Mouse (Mus musculus) activated CD4-positive, CD25-positive, alpha-beta regulatory T cell (primary cell): ENCODE results near the gene Pfkl. TPM values are rescaled to one million over a fixed set of nuclear protein-coding genes. Genes with fewer than 3 reads are reported as not detected.

Experiments
- polyA plus RNA-seq, 2 experiments: library from polyadenylated mRNA; unstranded; fragments of 100-300 nt; shearing (Covaris generic); gene quantifications; one replicate each; pipeline ENCODE4 v1.2.1; 2017

Pfkl gene
- polyA plus RNA-seq = 10 to 100 TPM; 53.8 to 58.8 TPM

DNA sequence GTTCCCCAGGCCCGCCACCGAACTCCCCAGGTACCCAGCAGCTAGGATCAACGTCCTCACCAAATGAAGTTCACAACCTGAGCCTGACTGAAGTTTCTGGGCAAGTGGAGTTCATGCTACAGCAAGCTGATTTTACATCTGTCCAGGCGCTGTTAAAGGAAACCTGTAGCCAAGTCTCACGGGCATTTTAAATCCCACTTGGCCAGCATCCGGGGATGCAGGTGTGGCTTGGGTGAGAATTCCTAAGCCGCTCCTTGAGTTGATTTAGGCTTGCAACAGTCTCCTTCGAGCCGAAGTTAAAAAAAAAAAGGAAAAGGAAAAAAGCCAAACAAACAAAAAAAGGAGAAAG is at the start of gene Pfkl:
Gene Pfkl (minus strand): TSS at position 139 of the 349 bp plus-strand sequence.

DNA sequence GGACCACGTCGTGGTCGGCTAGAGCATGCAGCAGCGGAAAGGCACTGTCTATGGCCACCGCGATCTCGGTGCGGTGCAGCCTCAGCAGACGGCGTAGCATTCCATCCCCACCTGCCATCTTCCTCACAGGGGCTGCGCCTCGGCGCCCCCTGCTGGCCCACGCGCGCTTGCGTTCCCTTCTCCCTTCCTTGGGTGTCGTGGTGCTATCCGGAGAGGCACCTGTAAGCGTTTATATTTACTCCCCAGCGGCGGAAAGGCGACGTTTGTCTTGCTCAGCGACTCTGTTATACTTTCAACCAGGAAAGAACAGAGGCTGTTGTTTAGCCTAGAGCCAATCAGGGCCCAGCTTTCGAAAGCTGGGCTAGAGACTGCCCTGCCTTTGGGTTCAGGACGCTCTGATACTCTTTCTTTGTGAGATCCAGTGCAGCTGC is 33.5 kb upstream of the Pfkl start, which contains the start of gene Aire:
Gene Aire (minus strand): TSS at position 205 of the 431 bp plus-strand sequence.

DNA sequence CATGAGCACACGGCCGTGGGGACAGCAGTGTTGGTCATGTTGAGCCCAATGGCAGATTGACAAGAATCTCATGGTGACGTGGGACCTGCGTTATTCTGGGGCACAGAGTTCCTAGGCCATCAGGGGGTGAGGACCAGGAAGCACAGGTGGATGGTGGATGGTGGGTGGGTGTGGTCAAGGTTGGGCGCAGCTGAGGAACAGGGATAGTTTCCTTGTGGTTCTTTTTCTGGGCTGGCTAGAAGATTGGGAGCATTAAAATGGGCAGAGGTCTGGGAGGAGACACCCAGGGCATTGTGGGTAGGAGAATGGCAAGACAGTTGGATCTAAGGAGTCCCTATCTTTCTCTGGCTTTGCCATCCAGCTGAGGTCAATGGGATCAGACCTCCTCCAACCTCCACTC is 31.8 kb upstream of the Pfkl start, which contains the start of gene Dnmt3l:
Gene Dnmt3l (plus strand): TSS at position 301 of the 400 bp plus-strand sequence.

DNA sequence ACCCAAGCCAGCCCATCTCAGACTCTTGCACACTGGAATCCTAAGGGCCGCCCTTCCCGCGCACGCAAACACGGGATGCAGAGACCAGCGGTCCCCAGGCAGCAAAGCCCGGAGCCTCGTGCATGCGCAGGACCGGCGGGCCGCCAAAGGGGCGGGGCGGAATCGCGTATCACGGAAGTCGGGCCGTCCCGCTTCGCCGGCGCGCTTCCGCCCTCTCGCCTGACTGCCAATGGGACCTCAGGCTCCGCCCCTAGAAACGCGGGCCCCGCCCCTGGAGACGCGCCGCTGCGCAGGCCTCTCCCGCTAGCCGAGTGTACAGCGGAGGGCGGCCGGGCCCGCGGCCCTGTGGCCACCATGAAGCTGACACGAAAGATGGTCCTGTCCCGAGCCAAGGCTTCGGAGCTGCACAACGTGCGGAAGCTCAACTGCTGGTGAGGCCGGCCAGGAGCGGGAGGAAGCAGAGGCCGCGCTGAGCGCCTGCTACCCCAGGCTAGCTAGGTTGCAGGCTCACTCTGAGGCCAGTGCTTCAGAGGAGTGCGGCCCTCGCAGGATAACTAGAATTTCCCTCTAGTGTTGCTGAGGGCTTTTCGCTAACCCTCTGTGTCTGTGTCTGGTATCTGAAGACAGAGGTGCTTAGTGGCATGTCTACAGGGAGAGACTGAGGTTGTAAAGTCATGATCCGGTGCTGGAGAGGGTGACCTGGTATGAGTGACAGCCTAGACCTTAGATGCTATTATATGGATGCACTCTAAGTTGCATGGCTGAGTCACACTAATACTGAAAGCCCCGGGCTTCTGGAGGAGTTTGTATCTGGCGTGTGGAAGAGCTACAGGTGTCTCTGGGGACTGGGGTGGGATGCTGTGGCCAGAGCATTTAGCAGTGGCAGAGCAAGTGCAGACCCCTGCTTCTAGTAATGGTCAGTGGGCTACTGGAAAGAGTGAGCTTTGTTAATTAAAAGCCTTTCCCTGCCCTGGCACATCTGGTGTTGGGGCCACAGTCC is 31.2 kb downstream of the Pfkl start, which contains the start of gene 1810043G02Rik:
Gene 1810043G02Rik (plus strand): TSS at position 174 of the 1,000 bp plus-strand sequence.

DNA sequence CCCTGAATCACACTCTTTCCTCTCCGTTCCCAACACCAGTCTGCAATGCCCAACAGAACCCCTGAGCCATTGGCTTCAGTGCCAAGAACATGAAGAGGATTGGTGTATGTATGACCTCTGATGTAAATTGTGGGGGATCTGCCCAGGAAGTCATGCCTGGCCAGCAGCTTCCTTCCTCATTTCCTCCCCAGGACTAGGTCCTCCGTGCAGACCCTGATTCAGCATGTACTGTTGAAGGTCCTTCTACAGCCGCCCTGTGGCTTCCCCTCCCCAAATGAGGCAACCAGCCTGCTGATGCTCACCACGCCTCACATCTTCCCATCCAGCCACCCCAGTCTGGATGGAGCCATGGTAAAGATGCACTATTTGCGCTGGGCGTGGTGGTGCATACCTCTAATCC is 39.4 kb downstream of the Pfkl start, which contains the start of gene Trpm2:
Gene Trpm2 (minus strand): TSS at position 83 of the 400 bp plus-strand sequence.

Other genes starting within 250 kb of the Pfkl start
- gene Gm3238, start 238.8 kb downstream of the Pfkl start, polyA plus RNA-seq = not detected
- gene Gm7138, start 233.1 kb downstream of the Pfkl start, polyA plus RNA-seq = not detected
- not detected for gene Gm3250, start 227.5 kb downstream of the Pfkl start, polyA plus RNA-seq
- not detected for gene Gm7137, start 221.9 kb downstream of the Pfkl start, polyA plus RNA-seq
- gene Gm9639, start 215.0 kb downstream of the Pfkl start, polyA plus RNA-seq = not detected
- gene Gm19668, start 210.9 kb downstream of the Pfkl start, polyA plus RNA-seq = not detected
- not detected for gene Gm9507, start 198.2 kb downstream of the Pfkl start, polyA plus RNA-seq
- not detected for gene Gm2696, start 195.4 kb downstream of the Pfkl start, polyA plus RNA-seq
- under 1 TPM in 1 of 2 experiments, not detected in 1; 0.21 TPM for gene Krtap10-4, start 183.0 kb downstream of the Pfkl start, polyA plus RNA-seq
- not detected for gene Krtap10-10, start 174.1 kb downstream of the Pfkl start, polyA plus RNA-seq
- gene Gm36176, start 163.3 kb downstream of the Pfkl start, polyA plus RNA-seq = not detected
- gene Gm10318, start 157.2 kb downstream of the Pfkl start, polyA plus RNA-seq = not detected
- gene Gm3285, start 148.1 kb downstream of the Pfkl start, polyA plus RNA-seq = not detected
- gene Lrrc3, start 107.5 kb downstream of the Pfkl start, polyA plus RNA-seq = under 1 TPM in 1 of 2 experiments, not detected in 1; 0.22 TPM
- gene Trpm2, start 39.5 kb downstream of the Pfkl start, polyA plus RNA-seq = 1 to 10 TPM; 1.2 to 1.7 TPM
- 10 to 100 TPM in 1 of 2 experiments, 1 to 10 TPM in 1; 5.0 to 11.3 TPM for gene 1810043G02Rik, start 31.6 kb downstream of the Pfkl start, polyA plus RNA-seq
- gene Dnmt3l, start 31.9 kb upstream of the Pfkl start, polyA plus RNA-seq = under 1 TPM in 1 of 2 experiments, not detected in 1; 0.20 TPM
- 1 to 10 TPM in 1 of 2 experiments, under 1 TPM in 1; 0.21 to 1.5 TPM for gene Aire, start 33.5 kb upstream of the Pfkl start, polyA plus RNA-seq
- gene Icosl, start 59.2 kb upstream of the Pfkl start, polyA plus RNA-seq = 10 to 100 TPM in 1 of 2 experiments, 1 to 10 TPM in 1; 5.3 to 11.4 TPM
- gene D10Jhu81e, start 159.7 kb upstream of the Pfkl start, polyA plus RNA-seq = 10 to 100 TPM; 67.7 to 79.8 TPM
- gene Pwp2, start 175.1 kb upstream of the Pfkl start, polyA plus RNA-seq = 10 to 100 TPM; 15.2 to 16.5 TPM
- 10 to 100 TPM; 42.4 to 44.6 TPM for gene Trappc10, start 234.6 kb upstream of the Pfkl start, polyA plus RNA-seq